Mouse (Mus musculus): ENCODE data around the gene Gm11111.

DNA sequence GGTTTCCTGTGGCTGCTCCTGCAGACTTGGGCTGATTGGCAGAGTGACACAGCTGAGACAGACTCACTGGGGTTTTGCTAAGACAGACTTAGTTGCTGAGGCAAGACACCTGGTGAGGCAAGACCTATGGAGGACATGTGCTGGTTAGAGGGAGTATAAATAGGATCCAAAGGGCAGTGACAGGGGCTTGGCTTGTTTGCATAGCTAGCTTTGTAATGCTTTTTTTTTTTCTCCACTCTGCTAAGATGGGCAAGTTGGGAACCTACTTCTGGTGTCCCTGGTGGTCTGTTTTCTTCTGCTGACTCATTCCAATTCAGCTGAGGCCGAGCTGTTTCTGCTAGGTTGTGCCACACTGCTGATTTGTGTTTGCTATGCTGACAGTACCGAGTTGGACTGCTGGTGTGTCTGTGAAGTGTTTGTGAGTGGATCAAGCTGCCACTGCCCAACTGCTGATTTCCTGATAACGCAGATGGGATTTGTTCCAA lies 16.6 kb downstream of the Gm11111 start:
- TF ChIP-seq POLR2A (IDR thresholded peaks at IDR 0.05; ENCODE audit: insufficient read depth, low read length) (no peak), CTCF (IDR thresholded peaks at IDR 0.05; ENCODE audit: low read depth, low read length) (no peak), EP300 (IDR thresholded peaks at IDR 0.05; ENCODE audit: insufficient read depth, low read depth, low read length) (no peak)

Measured in ES-Bruce4 (cell line).